Mouse (Mus musculus) G1E (cell line): ENCODE results near the gene Llph. TPM values are rescaled to one million over a fixed set of nuclear protein-coding genes. Genes with fewer than 3 reads are reported as not detected.

Source experiments
- ATAC-seq: 2 replicates; pipeline ENCODE4 v1.8.0; 2016; ENCODE audit warnings: mild to moderate bottlenecking; ENCODE audit not compliant: insufficient number of reproducible peaks, poor library complexity, low FRiP score, severe bottlenecking; ENCODE audit errors: extremely low read depth
- DNase-seq: peaks from one replicate; pipeline ENCODE4 v3.0.0; 2012; ENCODE audit warnings: low spot score
- H3K27me3 ChIP-seq: 2 replicates; pipeline ENCODE4 v1.6.1; 2012; ENCODE audit warnings: mild to moderate bottlenecking, low read length, inconsistent platforms; ENCODE audit not compliant: insufficient read depth
- H3K36me3 ChIP-seq: replicated peaks from 2 replicates; pipeline ENCODE3; 2012; ENCODE audit warnings: mild to moderate bottlenecking, inconsistent platforms
- H3K4me1 ChIP-seq: 2 replicates; pipeline ENCODE4 v1.6.1; 2012; ENCODE audit warnings: low read depth, low read length, inconsistent platforms, mixed read lengths; ENCODE audit not compliant: insufficient read depth
- H3K4me3 ChIP-seq: 2 replicates; pipeline ENCODE4 v1.5.1; 2012; ENCODE audit warnings: low read depth, mild to moderate bottlenecking, inconsistent platforms, low read length, moderate library complexity, mixed read lengths
- H3K9me3 ChIP-seq: replicated peaks from 2 replicates; pipeline ENCODE4 v1.6.1; 2012; ENCODE audit warnings: inconsistent platforms
- CTCF ChIP-seq: IDR thresholded peaks from 2 replicates; pipeline ENCODE4 v1.5.1; 2012; ENCODE audit warnings: low read depth, low read length, inconsistent platforms, mixed read lengths
- GATA1 ChIP-seq: IDR thresholded peaks from 2 replicates; pipeline ENCODE4 v1.6.1; 2012; ENCODE audit warnings: borderline replicate concordance, low read length, inconsistent platforms, mixed read lengths
- GATA2 ChIP-seq: IDR thresholded peaks from 2 replicates; pipeline ENCODE4 v1.6.1; 2012; ENCODE audit warnings: low read depth, low read length, inconsistent platforms, borderline replicate concordance
- POLR2AphosphoS5 ChIP-seq: IDR thresholded peaks from 2 replicates; pipeline ENCODE4 v1.6.1; 2012; ENCODE audit warnings: low read depth, low read length, inconsistent platforms; ENCODE audit not compliant: insufficient replicate concordance
- TAL1 ChIP-seq: conservative IDR thresholded peaks from 2 replicates; pipeline ENCODE4 v1.6.1; 2012; ENCODE audit warnings: low read depth, low read length, inconsistent platforms, mixed read lengths
- polyA plus RNA-seq: library from polyadenylated mRNA; stranded (reverse); fragments of >175 nt; gene quantifications from 2 replicates; pipeline ENCODE4 v1.2.3, GENCODE M21; 2012
- total RNA-seq, 2 experiments: library from RNA; stranded (forward) in 1 of 2; stranded (reverse) in 1 of 2; fragments of 200-1000 nt in 1 of 2; fragments of >200 nt in 1 of 2; fragmentation: Nextera tagmentation in 1 of 2; gene quantifications; 2 replicates each; pipeline ENCODE4 v1.2.3; 2014 to 2017

Gene Llph
- total and polyA plus RNA-seq, 3 experiments: 43.9 to 90.5 (median 87.9) TPM

GRCm38 (mm10) chr10:120238241-120238640 lies 11.4 kb downstream of the Llph start:
- ATAC-seq: no peak
- H3K4me3 ChIP-seq: no peak overlapping the region
- H3K36me3 ChIP-seq: peaks cover 7% of the 10 kb centered on the region

GRCm38 (mm10) chr10:120239476-120239875 lies 12.6 kb downstream of the Llph start:
- DNase-seq: no peak
- ATAC-seq: no peak

More at GRCm38 (mm10) chr10:120238241-120238640, 11.4 kb downstream of the Llph start:
- Histone ChIP-seq H3K27me3 (peaks cover 13% of the 10 kb centered on the region; the same call in 1 of the 2 replicates), H3K4me1 (peaks cover 3% of the 10 kb centered on the region), H3K9me3 (no peaks in the 10 kb centered on the region)
- no peak for TF ChIP-seq GATA2
- no peak for TF ChIP-seq GATA1
- no peak for TF ChIP-seq TAL1
- TF ChIP-seq POLR2AphosphoS5: no peak
- no peak for TF ChIP-seq CTCF
- no peak for DNase-seq

GRCm38 (mm10) chr10:120242421-120242820 lies 15.6 kb downstream of the Llph start:
- no peak overlapping the region for H3K4me3 ChIP-seq
- no peak for ATAC-seq
- no peaks in the 10 kb centered on the region for H3K9me3 ChIP-seq
- peaks cover 11% of the 10 kb centered on the region; the same call in 1 of the 2 replicates for H3K27me3 ChIP-seq
- H3K4me1 ChIP-seq: peaks cover 3% of the 10 kb centered on the region
- TF ChIP-seq GATA1: no peak
- DNase-seq: no peak
- no peaks in the 10 kb centered on the region for H3K36me3 ChIP-seq

More at GRCm38 (mm10) chr10:120239476-120239875, 12.6 kb downstream of the Llph start:
- no peaks in the 10 kb centered on the region for H3K9me3 ChIP-seq
- TF ChIP-seq GATA2: no peak
- TF ChIP-seq TAL1: no peak
- no peak for TF ChIP-seq POLR2AphosphoS5
- no peak for TF ChIP-seq GATA1
- no peak for TF ChIP-seq CTCF
- no peaks in the 10 kb centered on the region for H3K36me3 ChIP-seq
- H3K27me3 ChIP-seq: peaks cover 13% of the 10 kb centered on the region; the same call in 1 of the 2 replicates
- no peaks in the 10 kb centered on the region for H3K4me1 ChIP-seq
- no peak overlapping the region for H3K4me3 ChIP-seq

DNA sequence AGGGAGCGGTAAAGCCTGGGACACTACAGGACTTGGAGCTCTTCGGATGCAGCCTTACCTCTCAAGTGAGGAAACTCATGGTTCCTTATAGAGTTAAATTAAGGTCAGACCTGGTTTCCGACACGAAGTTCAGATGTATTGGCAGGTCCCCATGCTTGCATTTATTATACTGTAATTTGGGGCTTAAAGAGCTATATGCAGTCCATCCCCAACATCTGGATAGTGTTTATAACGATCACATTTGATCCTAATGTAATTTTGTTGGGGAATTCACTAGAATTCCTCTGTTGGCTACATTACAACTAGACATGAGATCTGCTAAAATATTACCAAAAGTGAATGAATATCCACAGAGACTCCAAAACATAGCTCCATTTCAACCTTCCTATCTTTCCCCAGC lies 18.8 kb downstream of the Llph start:
- ATAC-seq (no peak), DNase-seq (no peak)
- no peak overlapping the region for H3K4me3 ChIP-seq
- H3K27me3 ChIP-seq: peaks cover 2% of the 10 kb centered on the region; the same call in 1 of the 2 replicates
- H3K36me3 ChIP-seq: no peaks in the 10 kb centered on the region
- TF ChIP-seq GATA1 (no peak), GATA2 (no peak), CTCF (no peak), POLR2AphosphoS5 (no peak), TAL1 (no peak)
- peaks cover 5% of the 10 kb centered on the region for H3K4me1 ChIP-seq
- H3K9me3 ChIP-seq: no peaks in the 10 kb centered on the region

DNA sequence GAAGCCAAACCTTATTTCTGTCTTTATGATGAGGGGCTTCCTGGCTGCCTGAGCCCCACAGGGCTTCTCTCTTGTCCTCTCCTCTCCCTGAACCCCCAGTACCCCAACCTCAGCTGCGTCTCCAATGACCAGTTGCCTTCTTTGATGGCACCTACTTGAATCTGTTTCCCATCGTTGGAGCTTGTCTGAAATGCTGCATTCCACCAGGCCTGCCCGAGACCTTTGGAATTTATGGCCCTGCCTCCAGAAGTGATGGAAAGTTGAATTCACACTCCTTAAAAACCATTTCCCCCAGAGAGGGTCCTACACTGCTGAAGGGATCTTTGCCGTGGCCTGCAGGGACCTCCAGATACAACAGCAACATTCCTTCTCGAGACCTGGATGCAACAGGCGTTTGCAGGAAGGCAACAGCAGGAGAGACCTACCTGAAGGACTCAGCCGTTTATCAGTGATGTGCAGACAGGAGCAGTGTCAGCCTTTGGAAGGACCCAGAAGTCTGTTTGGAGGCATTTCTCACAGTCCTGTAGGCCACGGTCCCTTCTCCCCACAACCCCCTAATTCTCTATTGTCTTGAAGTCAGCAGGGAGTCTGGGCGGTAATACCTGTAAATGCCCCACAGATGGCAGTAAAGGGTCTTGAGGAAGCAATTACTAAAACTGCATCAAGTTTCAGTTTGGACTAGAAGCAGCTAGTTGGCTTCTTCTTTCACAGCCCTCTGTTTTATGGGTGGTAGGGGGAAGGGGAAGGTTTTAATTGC lies 20.3 kb downstream of the Llph start:
- no peak for TF ChIP-seq GATA1
- peak; percentile 59 for TF ChIP-seq CTCF
- peaks cover 5% of the 10 kb centered on the region for H3K4me1 ChIP-seq
- no peak overlapping the region for H3K4me3 ChIP-seq
- H3K36me3 ChIP-seq: no peaks in the 10 kb centered on the region
- H3K9me3 ChIP-seq: no peaks in the 10 kb centered on the region
- DNase-seq (peak; percentile 45), ATAC-seq (peak; percentile 78)
- no peaks in the 10 kb centered on the region for H3K27me3 ChIP-seq

GRCm38 (mm10) chr10:120250911-120251683 lies 24.2 kb downstream of the Llph start:
- H3K27me3 ChIP-seq: no peaks in the 10 kb centered on the region
- H3K36me3 ChIP-seq: no peaks in the 10 kb centered on the region
- DNase-seq: no peak
- no peaks in the 10 kb centered on the region for H3K9me3 ChIP-seq
- H3K4me3 ChIP-seq: no peak overlapping the region
- no peak for ATAC-seq
- H3K4me1 ChIP-seq: peaks cover 5% of the 10 kb centered on the region
- TF ChIP-seq GATA1 (no peak), POLR2AphosphoS5 (no peak), GATA2 (no peak), TAL1 (no peak), CTCF (no peak)
